Mouse (Mus musculus): ENCODE measurements around the gene Ttc28.

Ttc28 gene

DNA sequence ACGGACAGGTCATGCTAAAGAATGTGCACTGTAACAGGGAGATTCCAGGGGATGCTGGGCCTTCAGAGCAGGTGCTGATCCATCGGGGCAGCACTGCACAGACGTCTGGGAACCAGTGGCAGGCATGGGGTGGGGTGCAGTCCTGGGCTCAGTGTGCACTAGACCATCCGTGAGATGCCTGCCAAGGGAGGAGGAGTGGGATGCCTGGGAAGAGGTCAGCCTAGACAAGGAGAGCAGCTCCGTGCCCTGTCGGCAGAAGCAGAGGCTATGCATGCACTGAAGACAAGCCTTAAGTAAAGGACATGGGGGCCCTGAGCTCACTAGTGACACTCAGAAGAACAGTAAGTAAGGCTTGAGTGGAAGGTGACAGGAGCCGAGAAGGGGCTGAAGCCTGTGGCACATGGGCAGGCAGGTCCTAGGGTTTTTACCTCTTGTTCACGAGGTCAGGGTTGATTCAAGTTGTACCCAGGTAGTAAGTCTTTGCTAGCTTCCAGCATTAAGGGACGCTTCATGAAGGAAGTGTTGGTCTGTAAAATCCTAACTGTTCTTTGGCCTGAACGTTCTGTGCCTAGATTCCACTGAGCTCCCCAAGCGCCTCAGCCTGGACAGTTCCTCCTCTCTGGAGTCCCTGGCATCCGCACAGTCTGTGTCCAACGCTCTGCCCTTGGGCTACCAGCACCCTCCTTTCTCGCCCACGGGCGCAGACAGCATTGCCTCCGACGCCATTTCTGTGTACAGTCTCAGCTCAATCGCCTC, 405.0 kb downstream of the Ttc28 start:
- DNase-seq (ENCODE audit: low spot score), result no peak

- DNase-seq (ENCODE audit: low spot score), result no peak
These were observed 408.0 kb downstream of the Ttc28 start for GRCm38 (mm10) chr5:111287571-111287970.

DNA sequence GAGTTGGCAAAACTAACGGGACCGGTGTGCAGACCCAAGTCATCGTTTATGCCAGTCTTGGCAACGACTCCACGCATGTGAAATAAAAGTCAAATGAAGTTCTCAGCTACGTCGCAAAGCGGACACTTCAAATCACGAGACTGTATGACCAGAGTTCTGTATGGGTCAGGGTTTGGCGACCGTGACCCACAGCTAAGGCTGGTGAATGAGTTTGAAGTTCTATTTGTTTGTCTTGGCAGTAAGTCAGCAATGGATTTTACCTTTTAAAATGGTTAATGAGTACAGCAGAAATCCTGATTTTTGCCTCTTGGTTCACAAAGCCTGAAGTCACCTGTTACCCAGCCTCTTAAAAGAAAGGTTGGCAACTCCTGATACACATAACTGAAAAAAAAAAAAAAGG, 408.9 kb downstream of the Ttc28 start:
- DNase-seq (ENCODE audit: low spot score), result no peak

DNA sequence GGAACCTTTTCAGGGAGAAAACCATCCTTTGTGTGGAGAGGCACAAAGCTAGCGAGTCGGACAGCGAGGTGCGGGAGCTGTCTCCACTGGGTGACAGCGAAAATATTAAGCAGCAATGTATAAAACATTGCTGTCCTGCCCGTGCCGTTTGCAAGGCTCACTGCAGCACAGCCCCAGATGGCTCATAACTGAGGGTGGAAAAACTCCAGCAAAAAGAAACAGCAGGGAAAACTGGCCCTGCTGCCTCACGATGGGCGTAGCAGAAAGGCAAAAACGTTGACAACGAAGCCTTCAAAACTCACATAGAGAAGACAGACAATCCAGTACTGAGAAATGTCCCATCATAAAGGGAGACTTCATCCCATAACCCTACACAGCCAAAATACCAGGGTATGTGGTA, 410.5 kb downstream of the Ttc28 start:
- no peak for DNase-seq (ENCODE audit: low spot score)

DNA sequence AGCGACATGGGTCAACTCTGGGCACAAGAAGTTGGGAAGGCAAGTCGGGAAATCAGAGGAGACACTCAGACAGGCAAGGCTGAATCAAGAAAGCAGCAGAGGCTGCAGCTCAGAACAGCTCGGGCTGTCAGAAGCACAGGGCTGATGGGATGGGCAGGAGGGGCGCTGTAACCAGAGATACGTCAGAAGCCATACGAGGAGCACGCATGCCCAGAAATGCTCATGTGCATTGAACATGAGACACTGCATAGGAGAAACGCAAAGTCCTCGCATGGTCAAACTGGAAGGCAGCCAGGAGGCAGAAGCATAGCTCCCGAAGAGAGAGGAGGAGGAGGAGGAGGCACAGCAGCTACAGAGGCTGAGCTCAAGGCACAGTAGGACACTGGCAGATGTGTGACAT, 412.0 kb downstream of the Ttc28 start:
- no peak for DNase-seq (ENCODE audit: low spot score)

DNA sequence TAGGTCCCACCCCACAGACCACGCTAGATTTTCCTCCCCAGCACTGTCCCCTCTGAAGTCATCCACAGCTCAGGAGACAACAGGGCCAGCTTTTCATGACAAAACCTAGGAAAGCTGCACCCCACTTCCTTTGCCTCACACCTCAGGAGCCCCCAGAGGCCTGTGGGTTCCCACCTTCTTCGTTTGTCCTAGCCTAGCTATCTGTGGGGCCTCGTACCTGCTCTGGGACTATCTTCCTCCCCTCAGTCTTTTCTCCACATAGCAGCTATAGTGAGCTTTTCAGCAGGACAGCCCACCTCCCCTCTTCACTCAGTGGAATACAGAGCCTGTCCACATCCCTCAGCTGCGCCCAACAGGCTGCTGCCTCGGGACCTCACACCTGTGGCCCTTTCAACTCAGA, 418.2 kb downstream of the Ttc28 start:
- DNase-seq (ENCODE audit: low spot score), result no peak

GRCm38 (mm10) chr5:111298706-111299105, 419.1 kb downstream of the Ttc28 start:
- DNase-seq (ENCODE audit: low spot score), result no peak

- no peak for DNase-seq (ENCODE audit: low spot score)
These were observed 421.2 kb downstream of the Ttc28 start for GRCm38 (mm10) chr5:111300776-111301175.

GRCm38 (mm10) chr5:111301736-111302135, 422.1 kb downstream of the Ttc28 start:
- no peak for DNase-seq (ENCODE audit: low spot score)

DNA sequence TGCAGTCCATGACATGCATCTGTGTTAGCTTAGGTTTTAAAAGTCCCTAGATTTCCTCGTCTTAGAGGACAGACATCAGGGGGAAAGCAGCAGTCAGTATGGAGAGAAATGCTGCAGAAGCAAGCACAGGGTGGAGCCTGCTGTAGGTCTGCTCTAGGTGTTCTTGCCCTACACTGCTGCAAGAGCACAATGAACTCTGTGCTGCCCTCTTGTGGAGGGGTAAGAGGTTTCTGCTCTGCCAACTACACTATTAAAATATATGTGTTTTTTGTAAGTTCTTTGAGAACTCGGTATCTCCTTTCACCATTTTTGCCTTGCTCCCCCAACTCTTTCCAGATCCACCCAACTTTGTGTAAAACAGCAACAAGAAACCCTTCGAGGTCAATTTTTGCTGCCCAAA, 425.1 kb downstream of the Ttc28 start:
- no peak for DNase-seq (ENCODE audit: low spot score)

GRCm38 (mm10) chr5:111310185-111310584, 430.6 kb downstream of the Ttc28 start:
- no peak for DNase-seq (ENCODE audit: low spot score)

- no peak for DNase-seq (ENCODE audit: low spot score)
These were observed 434.2 kb downstream of the Ttc28 start for GRCm38 (mm10) chr5:111313833-111314232.

- DNase-seq (ENCODE audit: low spot score), result no peak
These were observed 435.5 kb downstream of the Ttc28 start for GRCm38 (mm10) chr5:111315061-111315460.

- no peak for DNase-seq (ENCODE audit: low spot score)
These were observed 437.9 kb downstream of the Ttc28 start for GRCm38 (mm10) chr5:111317526-111317925.

GRCm38 (mm10) chr5:111318946-111319345, 439.3 kb downstream of the Ttc28 start:
- no peak for DNase-seq (ENCODE audit: low spot score)

DNA sequence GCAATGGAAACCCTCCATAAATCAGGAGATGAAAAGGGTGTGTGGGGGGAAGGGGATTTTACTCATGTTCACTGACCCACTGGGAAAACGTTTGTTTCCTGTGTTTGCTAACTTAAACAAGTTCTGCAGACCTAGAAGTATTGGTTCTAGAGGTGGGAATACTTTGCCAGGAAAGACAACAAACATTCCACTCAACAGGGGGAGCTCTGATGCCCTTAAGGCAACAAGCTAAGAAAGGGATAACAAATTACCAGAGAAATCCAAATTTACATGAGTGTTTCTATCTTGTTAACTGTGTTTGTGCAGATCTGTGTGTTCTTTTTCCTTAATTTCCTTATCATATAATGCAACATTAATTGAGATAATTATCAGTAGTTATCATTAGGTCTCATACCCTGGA, 446.2 kb downstream of the Ttc28 start:
- no peak for DNase-seq (ENCODE audit: low spot score)

DNA sequence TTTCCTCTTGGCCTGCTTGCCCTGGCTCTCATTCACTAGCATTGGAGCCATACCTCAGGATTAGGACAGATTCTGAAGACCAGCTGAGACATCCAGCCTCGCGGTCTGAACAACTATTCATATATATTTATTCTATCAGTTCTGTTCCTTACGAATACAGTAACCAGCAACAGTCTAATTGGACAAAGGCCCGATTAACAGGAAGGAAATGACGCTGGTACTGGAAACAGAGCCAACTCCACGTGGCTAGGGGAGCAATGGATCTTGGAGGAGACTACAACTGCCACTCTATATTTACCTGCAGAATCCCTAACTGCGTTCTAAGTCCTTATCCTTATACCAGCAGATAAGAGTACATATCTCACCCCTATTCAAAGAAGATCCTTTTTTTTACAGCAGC, 447.8 kb downstream of the Ttc28 start:
- no peak for DNase-seq (ENCODE audit: low spot score)

DNA sequence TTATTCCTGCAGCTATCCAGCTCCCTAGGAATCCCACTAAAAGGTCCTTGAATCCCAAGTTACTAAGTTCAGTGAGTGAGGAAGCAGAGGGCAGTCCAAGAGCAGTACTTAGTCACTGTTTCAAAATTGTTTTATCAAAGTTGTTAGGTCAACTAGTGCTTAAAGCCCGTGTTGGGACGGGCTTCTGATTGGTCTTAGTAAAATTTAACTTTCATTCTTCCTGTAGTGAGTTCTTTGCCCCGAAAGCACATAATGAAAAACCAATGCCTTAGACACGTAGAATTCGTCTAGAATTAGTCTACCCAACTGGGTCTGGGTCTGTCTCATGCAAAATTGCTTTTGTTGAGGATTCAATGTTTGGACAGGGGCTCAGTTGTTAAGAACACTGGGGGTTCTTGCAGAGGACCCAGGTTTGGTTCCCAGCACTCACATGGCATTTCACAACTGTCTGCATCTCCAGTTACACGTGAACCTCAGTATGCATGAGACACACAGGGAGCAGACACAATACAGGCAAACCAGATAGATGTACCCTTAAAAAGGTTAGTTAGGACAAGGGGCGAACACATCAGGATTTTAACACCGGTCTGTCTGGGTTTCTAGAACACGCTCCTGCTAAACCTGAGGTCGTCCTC, 450.3 kb downstream of the Ttc28 start:
- peak; percentile 1 for DNase-seq (ENCODE audit: low spot score)

GRCm38 (mm10) chr5:111330417-111331098, 451.0 kb downstream of the Ttc28 start, which contains the start of gene Pitpnb:
Gene Pitpnb, plus strand, starts transcription at chr5:111330763.
- peak; percentile 99 for DNase-seq (ENCODE audit: low spot score)

GRCm38 (mm10) chr5:111331099-111331435, 451.5 kb downstream of the Ttc28 start:
- DNase-seq (ENCODE audit: low spot score), result peak; percentile 17

DNA sequence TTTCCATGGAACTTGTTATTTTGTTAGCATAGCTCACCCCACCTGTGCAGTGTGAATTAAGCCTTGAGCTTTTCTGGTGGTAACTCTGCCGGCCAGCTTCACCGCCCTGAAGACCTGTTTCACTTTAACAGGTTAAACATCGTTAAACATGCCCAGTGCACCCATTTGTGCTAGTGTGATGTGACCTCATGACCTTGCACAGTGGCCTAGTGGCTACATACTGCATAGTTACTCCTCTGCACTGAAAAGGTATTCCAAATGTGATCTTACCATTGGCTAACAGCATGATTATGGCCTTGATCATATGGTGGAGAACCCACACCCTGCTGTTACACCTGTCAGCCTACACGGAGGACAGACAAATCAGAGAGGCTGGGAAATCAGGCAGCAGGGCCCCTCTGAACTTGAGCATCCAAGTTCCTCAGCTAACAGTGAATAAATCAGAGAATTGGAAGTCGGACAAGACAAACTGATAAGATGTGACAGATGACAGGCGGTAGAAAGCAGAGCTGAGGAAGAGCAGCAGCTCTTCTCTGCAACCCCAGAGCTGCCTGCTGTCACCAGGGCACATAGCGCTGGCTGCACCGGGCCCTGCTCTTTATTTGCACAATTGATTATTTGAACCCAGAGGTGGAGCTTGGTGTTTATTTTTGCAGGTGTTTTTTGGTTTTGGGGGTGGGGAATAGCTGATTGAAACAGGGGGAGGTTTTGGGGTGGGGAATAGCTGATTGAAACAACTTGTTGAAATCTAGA, 456.5 kb downstream of the Ttc28 start:
- no peak for DNase-seq (ENCODE audit: low spot score)

All from T-cell, adult 2 months (primary cell).